Mouse (Mus musculus) hindbrain, embryonic 10.5 days (tissue): Measurements from ENCODE around the gene Anp32a. TPM values are rescaled to one million over a fixed set of nuclear protein-coding genes. Genes with fewer than 3 reads are reported as not detected.

ENCODE experiments used
- DNase-seq: peaks from one replicate; pipeline ENCODE4 v3.0.0-alpha.2; 2017; ENCODE audit warnings: low spot score
- H3K27ac ChIP-seq: fragments of 300-500 bp; sonication (generic); 2 replicates; pipeline ENCODE4 v1.5.1; 2016; ENCODE audit warnings: mild to moderate bottlenecking, moderate library complexity
- H3K27me3 ChIP-seq: fragments of 300-500 bp; sonication (generic); 2 replicates; pipeline ENCODE4 v1.6.1; 2016; ENCODE audit warnings: mild to moderate bottlenecking; ENCODE audit not compliant: poor library complexity, insufficient read depth, severe bottlenecking
- H3K36me3 ChIP-seq: fragments of 300-500 bp; sonication (generic); 2 replicates; pipeline ENCODE4 v1.6.1; 2016; ENCODE audit warnings: mild to moderate bottlenecking, moderate library complexity
- H3K4me1 ChIP-seq: fragments of 300-500 bp; sonication (generic); replicated peaks from 2 replicates; pipeline ENCODE4 v1.6.1; 2016; ENCODE audit warnings: mild to moderate bottlenecking
- H3K4me3 ChIP-seq: fragments of 300-500 bp; sonication (generic); 2 replicates; pipeline ENCODE4 v1.5.1; 2016; ENCODE audit warnings: mild to moderate bottlenecking, moderate library complexity
- H3K9me3 ChIP-seq: fragments of 300-500 bp; sonication (generic); 2 replicates; pipeline ENCODE4 v1.6.1; 2016; ENCODE audit warnings: mild to moderate bottlenecking, moderate library complexity
- WGBS: fragments of 180-500 bp; shearing (Covaris S2); methylation state at CpG from one replicate; pipeline ENCODE4 v1.1.7; 2016; 5-methylcytosine and 5-hydroxymethylcytosine counted together
- polyA plus RNA-seq: library from polyadenylated mRNA; unstranded; fragments of >200 nt; fragmentation: Nextera tagmentation; extraction: Ambion mirVana; gene quantifications from 2 replicates; pipeline ENCODE4 v1.2.1, GENCODE M21; 2016

Gene Anp32a
- polyA plus RNA-seq, 1 experiment from 2014 or later, result 211 TPM

- peak; percentile 59 for DNase-seq
- Histone ChIP-seq H3K4me1 (peaks cover 48% of the 10 kb centered on the region), H3K4me3 (peak overlapping the region; percentile 73), H3K9me3 (no peaks in the 10 kb centered on the region), H3K27ac (peak overlapping the region; percentile 99), H3K27me3 (no peaks in the 10 kb centered on the region), H3K36me3 (peaks cover 2% of the 10 kb centered on the region)
- under 1% methylated on average over 54 of the region's 54 CpGs for WGBS
These were observed 778 bp downstream of the Anp32a start for GRCm38 (mm10) chr9:62341701-62342440.

GRCm38 (mm10) chr9:62342441-62343191 lies 1.5 kb downstream of the Anp32a start:
- H3K27me3 ChIP-seq, result no peaks in the 10 kb centered on the region
- peaks cover 55% of the 10 kb centered on the region for H3K4me1 ChIP-seq
- H3K4me3 ChIP-seq, result peak overlapping the region; percentile 73
- peaks cover 8% of the 10 kb centered on the region for H3K36me3 ChIP-seq
- H3K27ac ChIP-seq, result peak overlapping the region; percentile 99
- H3K9me3 ChIP-seq, result no peaks in the 10 kb centered on the region
- peak; percentile 80 for DNase-seq
- WGBS, result under 1% methylated on average over 48 of the region's 48 CpGs

GRCm38 (mm10) chr9:62343192-62343903 lies 2.3 kb downstream of the Anp32a start:
- Histone ChIP-seq H3K4me1 (peaks cover 57% of the 10 kb centered on the region), H3K36me3 (peaks cover 13% of the 10 kb centered on the region), H3K27me3 (no peaks in the 10 kb centered on the region), H3K9me3 (no peaks in the 10 kb centered on the region), H3K27ac (peak overlapping the region; percentile 99), H3K4me3 (peak overlapping the region; percentile 73)
- peak; percentile 80 for DNase-seq
- WGBS, result under 1% methylated on average over 55 of the region's 56 CpGs

GRCm38 (mm10) chr9:62343904-62344491 lies 2.9 kb downstream of the Anp32a start:
- under 1% methylated on average over 52 of the region's 52 CpGs for WGBS
- Histone ChIP-seq H3K4me3 (peak overlapping the region; percentile 73), H3K36me3 (peaks cover 13% of the 10 kb centered on the region), H3K9me3 (no peaks in the 10 kb centered on the region), H3K4me1 (peaks cover 57% of the 10 kb centered on the region), H3K27me3 (no peaks in the 10 kb centered on the region), H3K27ac (peak overlapping the region; percentile 99)
- DNase-seq, result peak; percentile 73

- H3K36me3 ChIP-seq, result peaks cover 13% of the 10 kb centered on the region
- under 1% methylated on average over 26 of the region's 26 CpGs for WGBS
- DNase-seq, result peak; percentile 53
- peak overlapping the region; percentile 73 for H3K4me3 ChIP-seq
- peaks cover 60% of the 10 kb centered on the region for H3K4me1 ChIP-seq
- H3K27me3 ChIP-seq, result no peaks in the 10 kb centered on the region
- peak overlapping the region; percentile 99 for H3K27ac ChIP-seq
- H3K9me3 ChIP-seq, result no peaks in the 10 kb centered on the region
These were observed 3.5 kb downstream of the Anp32a start for GRCm38 (mm10) chr9:62344545-62344944.

- 6% methylated on average over 11 of the region's 11 CpGs for WGBS
- Histone ChIP-seq H3K4me1 (peaks cover 60% of the 10 kb centered on the region), H3K4me3 (peak overlapping the region; percentile 73), H3K9me3 (no peaks in the 10 kb centered on the region), H3K36me3 (peaks cover 13% of the 10 kb centered on the region), H3K27ac (peak overlapping the region; percentile 99), H3K27me3 (no peaks in the 10 kb centered on the region)
- DNase-seq, result no peak
These were observed 4.0 kb downstream of the Anp32a start for GRCm38 (mm10) chr9:62345081-62345481.

GRCm38 (mm10) chr9:62345633-62346387 lies 4.7 kb downstream of the Anp32a start:
- H3K4me3 ChIP-seq, result peak overlapping the region; percentile 73

GRCm38 (mm10) chr9:62346388-62346679 lies 5.2 kb downstream of the Anp32a start:
- 81% methylated on average over 6 of the region's 6 CpGs for WGBS
- no peak overlapping the region for H3K27ac ChIP-seq
- DNase-seq, result no peak

More at GRCm38 (mm10) chr9:62345633-62346387, 4.7 kb downstream of the Anp32a start:
- Histone ChIP-seq H3K9me3 (no peaks in the 10 kb centered on the region), H3K27ac (peak overlapping the region; percentile 99), H3K4me1 (peaks cover 65% of the 10 kb centered on the region), H3K36me3 (peaks cover 13% of the 10 kb centered on the region), H3K27me3 (no peaks in the 10 kb centered on the region)
- DNase-seq, result no peak
- 72% methylated on average over 9 of the region's 9 CpGs for WGBS

GRCm38 (mm10) chr9:62347201-62347600 lies 6.1 kb downstream of the Anp32a start:
- H3K4me1 ChIP-seq, result peaks cover 72% of the 10 kb centered on the region
- H3K4me3 ChIP-seq, result no peak overlapping the region
- 83% methylated on average over 5 of the region's 5 CpGs for WGBS
- DNase-seq, result no peak
- no peaks in the 10 kb centered on the region for H3K27me3 ChIP-seq
- H3K36me3 ChIP-seq, result peaks cover 13% of the 10 kb centered on the region
- H3K27ac ChIP-seq, result peak overlapping the region; percentile 56
- no peaks in the 10 kb centered on the region for H3K9me3 ChIP-seq

More at GRCm38 (mm10) chr9:62346388-62346679, 5.2 kb downstream of the Anp32a start:
- Histone ChIP-seq H3K36me3 (peaks cover 13% of the 10 kb centered on the region), H3K27me3 (no peaks in the 10 kb centered on the region), H3K4me1 (peaks cover 69% of the 10 kb centered on the region), H3K4me3 (no peak overlapping the region), H3K9me3 (no peaks in the 10 kb centered on the region)

- H3K9me3 ChIP-seq, result no peaks in the 10 kb centered on the region
- no peak overlapping the region for H3K4me3 ChIP-seq
- no peaks in the 10 kb centered on the region for H3K27me3 ChIP-seq
- no peak overlapping the region for H3K27ac ChIP-seq
- no peak for DNase-seq
- 86% methylated on average over 10 of the region's 10 CpGs for WGBS
- H3K4me1 ChIP-seq, result peaks cover 74% of the 10 kb centered on the region
- H3K36me3 ChIP-seq, result peaks cover 15% of the 10 kb centered on the region
These were observed 7.0 kb downstream of the Anp32a start for GRCm38 (mm10) chr9:62348050-62348449.

GRCm38 (mm10) chr9:62348467-62348985 lies 7.4 kb downstream of the Anp32a start:
- 84% methylated on average over 6 of the region's 6 CpGs for WGBS
- no peaks in the 10 kb centered on the region for H3K9me3 ChIP-seq
- H3K36me3 ChIP-seq, result peaks cover 20% of the 10 kb centered on the region
- peaks cover 79% of the 10 kb centered on the region for H3K4me1 ChIP-seq
- no peak overlapping the region for H3K4me3 ChIP-seq
- H3K27ac ChIP-seq, result no peak overlapping the region
- H3K27me3 ChIP-seq, result no peaks in the 10 kb centered on the region
- DNase-seq, result no peak

- H3K27me3 ChIP-seq, result no peaks in the 10 kb centered on the region
- no peak for DNase-seq
- H3K9me3 ChIP-seq, result no peaks in the 10 kb centered on the region
- 68% methylated on average over 15 of the region's 15 CpGs for WGBS
- peaks cover 83% of the 10 kb centered on the region for H3K4me1 ChIP-seq
- H3K27ac ChIP-seq, result no peak overlapping the region
- H3K36me3 ChIP-seq, result peaks cover 27% of the 10 kb centered on the region
- H3K4me3 ChIP-seq, result no peak overlapping the region
These were observed 8.2 kb downstream of the Anp32a start for GRCm38 (mm10) chr9:62349250-62349649.
